Mouse (Mus musculus) T-helper 17 cell (primary cell): Measurements from ENCODE around the gene Tnf.

Experiments
- in situ Hi-C, 2 experiments: fragments of 300-600 bp; cut with MboI, MseI; formaldehyde crosslinking; loops; 1 replicate in 1 of 2; 2 replicates in 1 of 2; pipeline ENCODE4 v1.15.1; 2025; ENCODE audit warnings: high pct_unique_total_duplicates in 2 of 2

The Tnf gene

GRCm38 (mm10) chr17:35185639-35186611 is 15.9 kb downstream of the Tnf start:
- in situ Hi-C loops = no loop called here

GRCm38 (mm10) chr17:35180093-35180492 is 21.7 kb downstream of the Tnf start:
- in situ Hi-C loops = no loop called here

- in situ Hi-C loops = no loop called here
Observed at GRCm38 (mm10) chr17:35178528-35178927, 23.3 kb downstream of the Tnf start.

- in situ Hi-C loops = no loop called here
Observed at GRCm38 (mm10) chr17:35175968-35176367, 25.8 kb downstream of the Tnf start, which contains the start of gene Aif1. Gene Aif1, minus strand, starts transcription at chr17:35176068.

GRCm38 (mm10) chr17:35175382-35175781 is 26.4 kb downstream of the Tnf start:
- in situ Hi-C loops = no loop called here

- in situ Hi-C loops = loop anchor here (5.0 kb wide), 1 partner anchor 58 kb away; the partner anchor contains the start of gene Atp6v1g2 (in 2 of the 2)
Observed at GRCm38 (mm10) chr17:35174201-35174977, 27.4 kb downstream of the Tnf start.

GRCm38 (mm10) chr17:35173329-35173728 is 28.5 kb downstream of the Tnf start:
- in situ Hi-C loops = loop anchor here (5.0 kb wide), 1 partner anchor 59 kb away; the partner anchor contains the start of gene Atp6v1g2 (in 2 of the 2)

GRCm38 (mm10) chr17:35172445-35173234 is 29.2 kb downstream of the Tnf start:
- in situ Hi-C loops = loop anchor here (5.0 kb wide), 1 partner anchor 60 kb away; the partner anchor contains the start of gene Atp6v1g2 (in 2 of the 2)

- in situ Hi-C loops = no loop called here
Observed at GRCm38 (mm10) chr17:35168541-35169207, 33.1 kb downstream of the Tnf start.

GRCm38 (mm10) chr17:35167794-35168193 is 34.0 kb downstream of the Tnf start:
- in situ Hi-C loops = no loop called here

- in situ Hi-C loops = no loop called here
Observed at GRCm38 (mm10) chr17:35166352-35167035, 35.3 kb downstream of the Tnf start.

GRCm38 (mm10) chr17:35165451-35166155 is 36.2 kb downstream of the Tnf start:
- in situ Hi-C loops = no loop called here

- in situ Hi-C loops = no loop called here
Observed at GRCm38 (mm10) chr17:35164568-35165450, 37.0 kb downstream of the Tnf start, which contains the start of gene Prrc2a. Gene Prrc2a, minus strand, starts transcription at chr17:35164897.

GRCm38 (mm10) chr17:35164218-35164567 is 37.6 kb downstream of the Tnf start:
- in situ Hi-C loops = no loop called here

GRCm38 (mm10) chr17:35163326-35164081 is 38.3 kb downstream of the Tnf start:
- in situ Hi-C loops = no loop called here

- in situ Hi-C loops = no loop called here
Observed at GRCm38 (mm10) chr17:35162730-35163129, 39.1 kb downstream of the Tnf start.

GRCm38 (mm10) chr17:35162121-35162520 is 39.7 kb downstream of the Tnf start:
- in situ Hi-C loops = no loop called here

GRCm38 (mm10) chr17:35161421-35161820 is 40.4 kb downstream of the Tnf start:
- in situ Hi-C loops = no loop called here
